Mouse (Mus musculus): Measurements from ENCODE around the gene Klf11. TPM values are rescaled to one million over a fixed set of nuclear protein-coding genes. Genes with fewer than 3 reads are reported as not detected.
"Not testable (repeated sequence)": the region's sequence is repeated elsewhere in the genome, so short reads cannot be mapped to it uniquely, and the experiment has no call there.

Gene Klf11
- total and polyA plus RNA-seq, 3 experiments, result 7.8 to 13.5 (median 8.8) TPM

DNA sequence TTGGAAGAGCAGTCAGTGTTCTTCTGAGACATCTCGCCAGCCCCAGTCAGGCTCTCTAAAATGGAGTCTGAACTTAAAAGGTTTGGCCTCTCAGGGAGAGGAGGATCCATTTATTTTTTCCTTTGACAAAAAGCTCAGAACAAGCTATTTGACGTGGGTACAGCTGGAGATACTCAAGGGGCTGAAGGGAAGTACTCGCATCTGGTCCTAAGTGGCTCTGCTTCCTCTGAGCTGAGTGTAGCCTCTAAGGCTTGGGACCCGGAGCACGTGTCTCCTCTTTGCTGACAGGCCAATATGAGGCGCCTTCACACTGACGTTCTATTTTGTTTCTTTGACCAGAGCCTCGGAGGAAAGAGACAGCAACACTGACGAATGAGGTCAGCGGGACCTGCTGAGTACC is 48.5 kb downstream of the Klf11 start:
- Histone ChIP-seq H3K36me3 (ENCODE audit: control insufficient read depth, insufficient read depth, low read length) (no peaks in the 10 kb centered on the region), H3K9ac (ENCODE audit: low read depth, low read length) (no peak overlapping the region), H3K79me2 (replicated peaks; ENCODE audit: control insufficient read depth, insufficient read depth, low read length) (no peaks in the 10 kb centered on the region), H3K27ac (no peak overlapping the region), H3K4me1 (ENCODE audit: control insufficient read depth, insufficient read depth, low read length) (no peaks in the 10 kb centered on the region), H3K27me3 (ENCODE audit: control insufficient read depth, insufficient read depth, low read length) (no peaks in the 10 kb centered on the region), H3K4me3 (no peak overlapping the region)
- intact Hi-C loops (cut with DNase I), result no loop called here
- no peak for TF ChIP-seq EP300 (IDR thresholded peaks at IDR 0.05; ENCODE audit: insufficient read depth, low read depth, low read length)
- no peak for TF ChIP-seq CTCF (IDR thresholded peaks at IDR 0.05)
- TF ChIP-seq POLR2A (IDR thresholded peaks at IDR 0.05; ENCODE audit: insufficient read depth, low read depth, low read length), result no peak
- no peak for DNase-seq
- 63% methylated on average over 10 of the region's 10 CpGs for WGBS

DNA sequence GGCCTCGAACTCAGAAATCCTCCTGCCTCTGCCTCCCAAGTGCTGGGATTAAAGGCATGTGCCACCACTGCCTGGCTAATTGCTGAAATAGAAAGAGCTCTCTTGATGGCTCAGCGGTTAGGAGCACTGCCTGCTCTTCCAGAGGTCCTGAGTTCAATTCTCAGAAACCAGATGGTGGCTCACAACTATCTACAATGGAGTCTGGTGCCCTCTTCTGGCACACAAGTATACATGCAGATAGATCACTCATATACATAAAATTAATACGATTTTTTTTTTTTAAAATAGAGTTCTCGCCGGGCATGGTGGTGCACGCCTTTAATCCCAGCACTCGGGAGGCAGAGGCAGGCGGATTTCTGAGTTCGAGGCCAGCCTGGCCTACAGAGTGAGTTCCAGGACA is 50.5 kb downstream of the Klf11 start:
- 89% methylated on average over 9 of the region's 9 CpGs for WGBS
- DNase-seq; H3K36me3 ChIP-seq (ENCODE audit: control insufficient read depth, insufficient read depth, low read length); H3K4me3 ChIP-seq; H3K4me1 ChIP-seq (ENCODE audit: control insufficient read depth, insufficient read depth, low read length); H3K9ac ChIP-seq (ENCODE audit: low read depth, low read length); H3K79me2 ChIP-seq (replicated peaks; ENCODE audit: control insufficient read depth, insufficient read depth, low read length); intact Hi-C loops (cut with DNase I); H3K27me3 ChIP-seq (ENCODE audit: control insufficient read depth, insufficient read depth, low read length); H3K27ac ChIP-seq: not testable (repeated sequence)
- TF ChIP-seq CTCF (IDR thresholded peaks at IDR 0.05), result peak; percentile 30

DNA sequence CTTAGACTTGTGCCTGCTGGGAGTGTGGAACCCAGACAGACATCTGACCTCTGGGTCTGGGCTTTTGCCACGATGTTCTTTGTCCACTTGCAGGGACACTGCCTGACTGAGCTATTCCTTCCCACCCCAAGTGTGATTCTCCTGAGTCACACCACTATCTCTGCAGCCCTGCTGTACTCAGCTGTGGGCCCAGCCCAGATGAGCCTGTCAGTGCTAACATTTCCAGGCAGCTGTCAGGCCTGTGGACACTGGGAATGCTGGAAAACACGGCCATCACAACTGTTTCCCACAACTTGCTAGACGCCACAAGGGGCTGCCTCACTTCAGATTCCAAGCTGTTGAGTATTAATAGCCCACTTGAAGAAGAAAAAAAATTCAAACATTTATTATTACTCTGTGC is 51.9 kb downstream of the Klf11 start:
- Histone ChIP-seq H3K4me3 (no peak overlapping the region), H3K4me1 (ENCODE audit: control insufficient read depth, insufficient read depth, low read length) (no peaks in the 10 kb centered on the region), H3K9ac (ENCODE audit: low read depth, low read length) (no peak overlapping the region), H3K27me3 (ENCODE audit: control insufficient read depth, insufficient read depth, low read length) (no peaks in the 10 kb centered on the region), H3K36me3 (ENCODE audit: control insufficient read depth, insufficient read depth, low read length) (no peaks in the 10 kb centered on the region), H3K79me2 (replicated peaks; ENCODE audit: control insufficient read depth, insufficient read depth, low read length) (no peaks in the 10 kb centered on the region), H3K27ac (no peak overlapping the region)
- WGBS, result 64% methylated on average over 3 of the region's 3 CpGs
- DNase-seq, result no peak
- TF ChIP-seq POLR2A (IDR thresholded peaks at IDR 0.05; ENCODE audit: insufficient read depth, low read depth, low read length), result no peak
- intact Hi-C loops (cut with DNase I), result no loop called here

DNA sequence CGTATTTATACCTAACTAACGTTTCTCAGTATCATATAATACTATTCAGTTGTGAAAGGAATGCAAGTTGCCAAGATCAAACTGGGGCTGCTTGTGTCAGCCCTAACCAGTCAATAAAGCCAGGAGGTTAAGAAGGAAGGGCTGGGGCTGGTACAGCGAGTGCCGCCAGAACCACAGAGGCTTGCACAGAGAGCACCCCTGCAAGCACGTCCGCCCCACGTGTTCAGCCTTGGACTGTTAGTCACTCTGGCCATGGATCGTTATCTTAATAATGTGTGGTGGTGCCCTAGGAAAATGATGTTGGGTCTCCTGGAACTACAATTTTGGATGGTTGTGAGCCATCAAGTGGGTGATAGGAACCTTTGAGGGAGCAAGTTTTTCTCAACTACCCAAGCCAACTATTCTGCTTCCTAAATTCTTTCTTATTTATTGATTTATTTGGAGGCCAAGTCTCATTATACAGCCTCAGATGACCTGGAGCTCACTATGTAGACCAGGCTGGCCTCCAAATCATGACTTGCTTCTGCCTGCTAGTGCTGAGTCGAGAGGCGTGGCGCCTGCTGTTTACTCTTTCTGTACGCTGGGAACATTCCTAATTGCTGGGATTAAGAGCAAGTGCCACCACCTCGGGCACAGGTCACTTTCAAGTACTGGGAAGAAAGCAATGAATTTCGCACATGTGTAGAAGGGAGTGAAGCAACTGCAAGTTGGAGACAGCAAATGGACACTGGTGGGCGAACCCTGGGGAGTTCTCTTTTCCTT is 54.6 kb downstream of the Klf11 start:
- no peak overlapping the region for H3K9ac ChIP-seq (ENCODE audit: low read depth, low read length)
- no peak for TF ChIP-seq CTCF (IDR thresholded peaks at IDR 0.05)
- TF ChIP-seq EP300 (IDR thresholded peaks at IDR 0.05; ENCODE audit: insufficient read depth, low read depth, low read length), result no peak
- TF ChIP-seq POLR2A (IDR thresholded peaks at IDR 0.05; ENCODE audit: insufficient read depth, low read depth, low read length), result no peak
- intact Hi-C loops (cut with DNase I), result no loop called here
- DNase-seq, result no peak
- no peak overlapping the region for H3K27ac ChIP-seq
- 96% methylated on average over 15 of the region's 15 CpGs for WGBS
- no peaks in the 10 kb centered on the region for H3K79me2 ChIP-seq (replicated peaks; ENCODE audit: control insufficient read depth, insufficient read depth, low read length)
- no peaks in the 10 kb centered on the region for H3K27me3 ChIP-seq (ENCODE audit: control insufficient read depth, insufficient read depth, low read length)
- H3K4me1 ChIP-seq (ENCODE audit: control insufficient read depth, insufficient read depth, low read length), result peaks cover 7% of the 10 kb centered on the region
- H3K36me3 ChIP-seq (ENCODE audit: control insufficient read depth, insufficient read depth, low read length), result no peaks in the 10 kb centered on the region
- H3K4me3 ChIP-seq, result no peak overlapping the region

DNA sequence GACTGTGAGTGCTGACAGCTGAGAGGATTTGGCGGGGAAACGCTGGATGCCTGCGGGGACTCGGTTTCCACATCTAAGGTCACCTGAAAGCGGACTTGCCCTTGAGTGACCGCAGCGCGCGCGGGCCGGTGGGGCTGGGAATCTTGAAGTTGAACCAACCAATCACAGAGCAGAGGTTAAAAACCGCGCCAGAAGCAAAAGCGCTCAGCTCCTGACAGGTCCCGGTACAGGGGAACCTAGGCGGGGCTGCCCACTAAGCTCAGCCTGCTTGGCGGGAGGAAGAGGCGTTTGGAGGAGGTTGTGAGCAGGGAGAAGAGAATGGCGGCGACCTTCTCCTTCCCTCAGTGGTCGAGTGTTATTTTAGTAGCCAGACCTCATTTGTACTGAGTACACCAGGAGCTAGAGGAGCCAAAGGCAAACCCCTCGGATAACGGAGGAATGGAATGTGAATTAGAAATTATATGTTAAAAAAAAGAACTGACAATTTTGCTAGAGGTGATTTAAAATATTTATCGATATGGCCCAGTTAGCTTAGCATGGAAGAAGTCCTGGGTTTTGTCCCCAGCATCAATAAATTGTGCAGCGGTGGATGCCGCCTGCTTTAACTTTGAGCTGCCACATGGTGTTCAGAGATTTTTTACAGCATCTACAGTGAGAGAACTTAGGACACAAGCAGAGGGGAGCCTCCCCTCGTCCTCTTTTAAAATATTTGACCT is 55.8 kb downstream of the Klf11 start:
- Histone ChIP-seq H3K27ac (no peak overlapping the region), H3K9ac (ENCODE audit: low read depth, low read length) (no peak overlapping the region), H3K4me1 (ENCODE audit: control insufficient read depth, insufficient read depth, low read length) (peaks cover 7% of the 10 kb centered on the region), H3K4me3 (no peak overlapping the region), H3K27me3 (ENCODE audit: control insufficient read depth, insufficient read depth, low read length) (no peaks in the 10 kb centered on the region), H3K36me3 (ENCODE audit: control insufficient read depth, insufficient read depth, low read length) (no peaks in the 10 kb centered on the region), H3K79me2 (replicated peaks; ENCODE audit: control insufficient read depth, insufficient read depth, low read length) (no peaks in the 10 kb centered on the region)
- no peak for DNase-seq
- TF ChIP-seq POLR2A (IDR thresholded peaks at IDR 0.05; ENCODE audit: insufficient read depth, low read depth, low read length), result no peak
- TF ChIP-seq EP300 (IDR thresholded peaks at IDR 0.05; ENCODE audit: insufficient read depth, low read depth, low read length), result no peak
- no peak for TF ChIP-seq CTCF (IDR thresholded peaks at IDR 0.05)
- WGBS, result 9% methylated on average over 27 of the region's 27 CpGs
- intact Hi-C loops (cut with DNase I), result no loop called here

DNA sequence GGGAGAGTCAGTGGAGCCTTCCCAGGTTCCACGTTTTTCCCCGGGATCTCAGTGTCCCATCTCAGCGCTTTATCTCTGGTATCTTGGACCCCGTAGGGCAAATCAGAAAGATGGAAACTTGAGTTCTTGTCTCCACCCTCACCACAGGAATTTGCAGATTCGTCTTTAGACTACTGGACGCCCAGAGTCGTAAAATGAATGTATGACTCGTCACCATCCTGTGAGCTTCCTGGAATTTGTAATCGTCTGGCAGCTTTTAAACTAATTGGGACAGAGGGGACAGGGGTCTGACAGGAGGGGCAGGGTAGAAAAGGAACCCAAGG is 56.4 kb downstream of the Klf11 start:
- no peaks in the 10 kb centered on the region for H3K27me3 ChIP-seq (ENCODE audit: control insufficient read depth, insufficient read depth, low read length)
- H3K36me3 ChIP-seq (ENCODE audit: control insufficient read depth, insufficient read depth, low read length), result no peaks in the 10 kb centered on the region
- intact Hi-C loops (cut with DNase I), result no loop called here
- DNase-seq, result no peak
- WGBS, result under 1% methylated on average over 9 of the region's 9 CpGs
- H3K27ac ChIP-seq, result no peak overlapping the region
- H3K4me1 ChIP-seq (ENCODE audit: control insufficient read depth, insufficient read depth, low read length), result peaks cover 7% of the 10 kb centered on the region
- no peak overlapping the region for H3K4me3 ChIP-seq
- no peak overlapping the region for H3K9ac ChIP-seq (ENCODE audit: low read depth, low read length)
- no peaks in the 10 kb centered on the region for H3K79me2 ChIP-seq (replicated peaks; ENCODE audit: control insufficient read depth, insufficient read depth, low read length)
- TF ChIP-seq CTCF (IDR thresholded peaks at IDR 0.05) (no peak), POLR2A (IDR thresholded peaks at IDR 0.05; ENCODE audit: insufficient read depth, low read depth, low read length) (no peak), EP300 (IDR thresholded peaks at IDR 0.05; ENCODE audit: insufficient read depth, low read depth, low read length) (no peak)

All from heart, adult 2 months (tissue).